Mouse (Mus musculus): ENCODE measurements around the gene Adora2a. TPM values are rescaled to one million over a fixed set of nuclear protein-coding genes. Genes with fewer than 3 reads are reported as not detected.

Adora2a gene
- polyA plus RNA-seq, 1 experiment from 2014 or later, result 2.6 TPM

DNA sequence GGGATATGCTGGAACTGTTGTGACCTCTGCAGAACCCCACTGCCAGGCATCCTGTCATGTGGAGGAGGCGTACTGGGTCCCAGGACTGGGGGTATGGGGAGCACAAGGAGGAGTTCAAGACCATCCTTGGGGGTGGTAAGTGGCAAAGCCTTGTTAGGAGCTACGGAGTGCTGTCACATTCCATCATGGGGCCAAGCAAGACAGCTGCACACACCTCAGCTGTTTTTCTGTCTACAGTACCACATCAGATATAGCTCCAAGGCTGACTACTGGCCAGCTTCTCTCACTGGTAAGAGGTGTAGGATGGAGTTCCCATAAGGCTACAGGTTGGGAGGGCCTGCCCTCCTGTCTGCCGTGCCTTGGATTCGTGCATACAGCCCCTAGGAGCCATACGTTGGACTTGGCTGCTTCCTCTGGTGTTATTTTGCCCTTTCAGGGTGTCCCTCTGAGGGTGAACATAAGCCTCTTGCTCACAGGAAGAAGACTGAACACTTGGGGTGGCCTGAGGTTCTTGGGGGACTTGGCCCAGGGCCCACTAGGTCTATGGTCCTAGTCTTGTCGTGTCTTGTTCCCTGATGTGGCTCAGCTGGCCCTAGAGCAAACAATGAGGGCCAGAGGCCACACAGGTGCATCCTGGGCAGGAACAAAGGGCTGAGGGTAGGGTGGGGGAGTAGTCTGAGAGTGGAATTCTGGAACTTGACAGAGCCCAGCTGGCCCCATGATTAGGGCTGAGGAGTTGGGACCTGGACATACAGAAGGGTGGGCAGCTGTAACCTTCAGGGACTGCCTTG lies 2.3 kb upstream of the Adora2a start:
- Histone ChIP-seq H3K9me3 (no peaks in the 10 kb centered on the region), H3K36me3 (peaks cover 41% of the 10 kb centered on the region), H3K4me3 (replicated peaks) (no peak overlapping the region), H3K27ac (no peak overlapping the region), H3K4me2 (replicated peaks) (no peak overlapping the region), H3K4me1 (replicated peaks) (peaks cover 11% of the 10 kb centered on the region; the same call in 1 of the 2 replicates), H3K9ac (replicated peaks) (no peak overlapping the region), H3K27me3 (peaks cover 37% of the 10 kb centered on the region)
- WGBS, result 77% methylated on average over 6 of the region's 6 CpGs
- ATAC-seq, result 0 out of 2 replicates have a peak, but pooled peaks have one; percentile 10

DNA sequence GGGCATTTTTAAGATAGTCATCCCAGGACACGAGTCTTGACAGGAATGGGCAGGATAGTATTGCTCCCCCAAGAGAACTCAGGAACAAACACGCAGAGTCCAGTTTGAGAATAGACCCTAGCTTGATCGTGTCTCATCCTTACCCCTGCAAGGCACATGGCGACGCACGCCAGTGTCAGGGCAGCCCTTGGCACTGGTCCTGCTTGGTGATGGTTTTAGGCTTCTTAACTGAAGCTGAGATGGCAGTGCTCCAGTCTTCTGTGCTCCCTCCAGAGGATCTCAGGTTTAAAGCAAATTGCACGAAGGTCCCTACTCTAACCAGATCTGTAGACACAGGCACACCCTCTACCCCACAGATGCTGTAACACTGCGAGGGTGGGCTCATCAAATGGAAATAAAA lies 921 bp upstream of the Adora2a start:
- no peak for ATAC-seq
- H3K4me3 ChIP-seq (replicated peaks), result no peak overlapping the region
- no peak overlapping the region for H3K9ac ChIP-seq (replicated peaks)
- 82% methylated on average over 8 of the region's 8 CpGs for WGBS
- H3K4me2 ChIP-seq (replicated peaks), result no peak overlapping the region
- peaks cover 42% of the 10 kb centered on the region for H3K27me3 ChIP-seq
- peaks cover 11% of the 10 kb centered on the region; the same call in 1 of the 2 replicates for H3K4me1 ChIP-seq (replicated peaks)
- no peak overlapping the region for H3K27ac ChIP-seq
- H3K9me3 ChIP-seq, result no peaks in the 10 kb centered on the region
- peaks cover 27% of the 10 kb centered on the region for H3K36me3 ChIP-seq

DNA sequence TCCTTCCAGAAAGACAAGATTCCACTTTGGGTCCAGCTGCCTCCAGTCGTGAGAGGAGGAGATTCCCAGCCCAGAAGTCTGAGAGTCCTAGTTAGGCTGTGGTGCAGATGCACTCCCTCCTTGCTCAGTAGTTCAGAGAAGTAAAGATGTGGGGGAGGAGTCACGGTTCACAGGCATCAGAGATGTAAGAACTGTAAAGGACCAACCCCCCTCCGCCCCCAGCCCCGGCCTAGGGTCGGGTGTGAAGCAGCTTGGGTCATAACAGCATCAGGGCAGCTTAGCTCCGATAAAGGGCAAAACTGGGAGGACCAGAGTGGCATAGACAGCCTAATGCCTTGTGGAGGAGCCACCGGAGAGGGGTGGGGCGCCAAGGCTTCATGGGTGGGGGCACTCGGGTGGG lies 205 bp upstream of the Adora2a start:
- Histone ChIP-seq H3K27ac (no peak overlapping the region), H3K36me3 (peaks cover 20% of the 10 kb centered on the region), H3K27me3 (peaks cover 42% of the 10 kb centered on the region), H3K4me1 (replicated peaks) (peaks cover 11% of the 10 kb centered on the region; the same call in 1 of the 2 replicates), H3K9me3 (no peaks in the 10 kb centered on the region), H3K9ac (replicated peaks) (peak overlapping the region; percentile 47), H3K4me3 (replicated peaks) (peak overlapping the region; percentile 36), H3K4me2 (replicated peaks) (peak overlapping the region; percentile 52)
- 9% methylated on average over 9 of the region's 9 CpGs for WGBS
- ATAC-seq, result peak; percentile 63

DNA sequence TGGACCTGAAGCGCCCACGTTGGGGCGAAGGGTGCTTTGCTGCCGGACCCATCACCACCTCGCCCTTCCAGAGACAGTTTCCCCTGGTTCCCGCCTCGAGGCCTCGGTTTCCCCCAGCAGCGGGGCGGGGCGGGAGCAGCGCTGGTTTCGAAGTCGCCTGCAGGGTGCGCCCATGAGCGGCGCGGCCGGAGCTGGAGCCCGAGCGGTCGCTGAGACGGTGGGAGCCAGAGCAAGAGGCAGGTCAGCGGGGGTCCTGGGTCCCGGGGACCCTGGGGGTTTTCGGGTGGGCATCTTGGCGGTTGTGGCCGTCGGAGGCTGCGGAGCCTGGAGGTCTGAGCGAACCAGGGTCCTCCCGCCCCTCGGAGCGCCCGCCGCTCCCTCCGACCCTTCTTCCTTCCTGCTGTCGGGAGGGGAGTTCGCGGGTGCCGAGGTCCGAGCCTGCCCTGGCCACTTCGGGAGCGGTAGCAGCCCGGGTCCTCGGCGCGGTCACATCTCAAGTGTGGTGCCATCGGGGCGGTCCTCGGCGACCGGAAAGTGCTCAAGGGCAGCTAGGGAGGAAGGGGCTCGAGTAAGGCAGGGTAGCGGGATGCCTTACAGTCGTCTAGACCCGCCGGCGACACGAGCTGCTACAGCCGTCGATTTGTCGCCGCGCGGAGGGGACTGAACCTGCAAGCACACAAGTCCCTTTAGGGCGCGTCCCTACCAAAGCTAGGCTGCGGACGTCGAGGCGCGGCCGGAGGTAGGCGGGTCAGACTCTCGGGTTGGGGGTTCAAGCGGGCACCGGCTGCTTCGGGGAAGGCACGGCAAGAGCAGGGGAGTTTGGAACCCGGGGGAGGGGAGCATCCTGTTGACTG lies 458 bp downstream of the Adora2a start:
- no peaks in the 10 kb centered on the region for H3K9me3 ChIP-seq
- peaks cover 14% of the 10 kb centered on the region for H3K36me3 ChIP-seq
- peak; percentile 71 for ATAC-seq
- peak overlapping the region; percentile 36 for H3K4me3 ChIP-seq (replicated peaks)
- peaks cover 42% of the 10 kb centered on the region for H3K27me3 ChIP-seq
- peak overlapping the region; percentile 52 for H3K4me2 ChIP-seq (replicated peaks)
- peaks cover 11% of the 10 kb centered on the region; the same call in 1 of the 2 replicates for H3K4me1 ChIP-seq (replicated peaks)
- WGBS, result under 1% methylated on average over 75 of the region's 81 CpGs
- H3K9ac ChIP-seq (replicated peaks), result peak overlapping the region; percentile 47
- no peak overlapping the region for H3K27ac ChIP-seq

GRCm38 (mm10) chr10:75318206-75318605 lies 1.5 kb downstream of the Adora2a start:
- Histone ChIP-seq H3K27me3 (peaks cover 42% of the 10 kb centered on the region), H3K9ac (replicated peaks) (no peak overlapping the region), H3K9me3 (no peaks in the 10 kb centered on the region), H3K4me1 (replicated peaks) (peaks cover 11% of the 10 kb centered on the region; the same call in 1 of the 2 replicates), H3K36me3 (0 out of 2 replicates have a peak, but pooled peaks cover 3% of the 10 kb centered on the region), H3K27ac (no peak overlapping the region), H3K4me2 (replicated peaks) (peak overlapping the region; percentile 52; the same call in 1 of the 2 replicates), H3K4me3 (replicated peaks) (no peak overlapping the region)
- ATAC-seq, result no peak
- 84% methylated on average over 6 of the region's 6 CpGs for WGBS

DNA sequence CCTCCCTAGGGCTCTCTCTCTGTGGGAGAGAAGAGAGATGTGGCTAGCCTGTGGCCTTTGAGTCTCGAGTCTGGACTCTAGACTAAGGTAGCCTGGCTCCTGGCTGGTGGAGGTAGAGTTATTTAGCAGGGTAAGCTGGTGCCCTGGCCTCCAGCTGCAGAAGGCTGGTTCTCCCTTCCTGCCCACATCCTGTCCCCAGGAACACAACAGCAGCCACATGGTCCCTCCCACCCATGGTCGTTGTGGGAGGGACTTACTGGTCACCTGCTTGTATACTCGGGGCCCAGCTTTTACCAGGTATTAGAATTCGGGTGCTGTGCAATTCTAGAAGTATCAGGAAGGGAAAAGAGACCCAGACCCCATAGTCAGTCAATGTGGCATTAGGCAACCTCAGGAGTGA lies 3.6 kb downstream of the Adora2a start:
- Histone ChIP-seq H3K27me3 (peaks cover 42% of the 10 kb centered on the region), H3K9me3 (no peaks in the 10 kb centered on the region), H3K4me1 (replicated peaks) (peaks cover 11% of the 10 kb centered on the region; the same call in 1 of the 2 replicates), H3K4me3 (replicated peaks) (no peak overlapping the region), H3K4me2 (replicated peaks) (no peak overlapping the region), H3K36me3 (no peaks in the 10 kb centered on the region), H3K9ac (replicated peaks) (no peak overlapping the region), H3K27ac (no peak overlapping the region)
- WGBS, result 70% methylated on average over 4 of the region's 4 CpGs
- no peak for ATAC-seq

DNA sequence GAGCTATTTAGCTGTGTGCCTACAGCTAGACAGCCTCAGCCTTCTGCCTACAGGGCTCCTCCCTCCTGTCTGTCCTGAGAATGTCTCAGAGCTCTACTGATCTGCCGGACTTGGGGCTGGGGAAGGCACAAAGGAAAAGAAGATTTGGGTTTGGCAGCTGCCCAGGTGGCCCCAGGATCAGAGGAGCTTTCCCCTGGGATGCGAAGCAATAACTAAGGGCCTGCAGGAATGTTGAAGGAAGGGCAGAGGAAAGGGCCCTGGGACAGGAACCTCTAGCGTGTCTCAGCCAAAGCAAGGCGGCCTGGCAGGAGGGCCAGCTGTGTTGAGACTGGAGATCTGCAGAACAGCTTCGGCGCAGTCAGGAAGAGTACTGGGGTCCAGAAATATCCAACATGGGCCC lies 6.3 kb downstream of the Adora2a start:
- no peaks in the 10 kb centered on the region for H3K36me3 ChIP-seq
- no peaks in the 10 kb centered on the region for H3K4me1 ChIP-seq (replicated peaks)
- H3K27ac ChIP-seq, result no peak overlapping the region
- ATAC-seq, result no peak; the same call in 1 of the 2 replicates
- H3K9me3 ChIP-seq, result no peaks in the 10 kb centered on the region
- no peak overlapping the region for H3K4me3 ChIP-seq (replicated peaks)
- WGBS, result 53% methylated on average over 6 of the region's 6 CpGs
- H3K4me2 ChIP-seq (replicated peaks), result no peak overlapping the region
- H3K9ac ChIP-seq (replicated peaks), result no peak overlapping the region
- H3K27me3 ChIP-seq, result peaks cover 19% of the 10 kb centered on the region

DNA sequence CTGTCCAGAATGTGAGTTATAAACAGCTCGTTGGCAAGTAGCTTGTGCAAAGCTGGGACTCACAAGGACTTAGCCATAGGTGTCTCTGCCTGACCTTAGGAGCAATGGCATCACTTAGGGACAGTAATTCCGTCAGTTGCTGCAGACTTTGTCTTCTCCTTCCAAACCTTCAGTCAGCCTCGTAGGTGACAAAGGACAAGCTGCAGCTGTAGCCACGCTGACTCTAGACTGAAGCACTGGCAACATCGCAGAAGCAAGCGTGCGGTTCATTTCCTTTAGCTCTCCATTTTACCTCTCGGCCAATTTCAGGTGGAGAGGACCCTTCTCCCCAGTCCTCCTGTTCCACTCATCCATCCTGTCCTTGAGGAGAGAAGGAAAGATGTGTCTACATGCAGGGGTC lies 7.3 kb downstream of the Adora2a start:
- 89% methylated on average over 8 of the region's 8 CpGs for WGBS

GRCm38 (mm10) chr10:75324391-75324790 lies 7.7 kb downstream of the Adora2a start:
- Histone ChIP-seq H3K9ac (replicated peaks) (no peak overlapping the region), H3K4me1 (replicated peaks) (no peaks in the 10 kb centered on the region), H3K4me3 (replicated peaks) (no peak overlapping the region), H3K9me3 (no peaks in the 10 kb centered on the region), H3K36me3 (no peaks in the 10 kb centered on the region), H3K27ac (no peak overlapping the region), H3K4me2 (replicated peaks) (no peak overlapping the region), H3K27me3 (peaks cover 4% of the 10 kb centered on the region; the same call in 1 of the 2 replicates)
- WGBS, result 77% methylated on average over 10 of the region's 10 CpGs
- ATAC-seq, result no peak

More for the DNA sequence above, 7.3 kb downstream of the Adora2a start:
- Histone ChIP-seq H3K4me3 (replicated peaks) (no peak overlapping the region), H3K9me3 (no peaks in the 10 kb centered on the region), H3K4me1 (replicated peaks) (no peaks in the 10 kb centered on the region), H3K27me3 (peaks cover 8% of the 10 kb centered on the region), H3K36me3 (no peaks in the 10 kb centered on the region), H3K9ac (replicated peaks) (no peak overlapping the region), H3K27ac (no peak overlapping the region), H3K4me2 (replicated peaks) (no peak overlapping the region)
- ATAC-seq, result no peak

GRCm38 (mm10) chr10:75325821-75326220 lies 9.1 kb downstream of the Adora2a start:
- 94% methylated on average over 23 of the region's 23 CpGs for WGBS
- no peaks in the 10 kb centered on the region for H3K4me1 ChIP-seq (replicated peaks)

DNA sequence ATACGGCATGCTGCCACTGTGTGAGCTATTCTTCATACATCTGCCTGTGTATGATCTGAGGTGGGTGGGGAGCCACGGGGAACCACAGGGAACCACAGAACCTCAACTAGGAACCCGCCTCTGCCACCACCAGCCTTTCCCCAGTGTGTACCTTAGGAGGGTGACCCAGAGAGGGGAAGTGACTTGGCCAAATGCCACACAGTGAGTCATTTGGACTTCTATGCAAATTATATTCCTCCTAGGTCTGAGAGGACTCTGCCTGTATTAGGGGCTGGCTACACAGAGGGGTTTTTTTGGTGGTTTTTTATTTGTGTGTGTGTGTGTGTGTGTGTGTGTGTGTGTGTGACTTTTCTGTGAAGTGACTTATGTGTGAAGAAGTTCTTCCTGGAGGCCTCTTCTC lies 9.9 kb downstream of the Adora2a start:
- H3K27ac ChIP-seq, result no peak overlapping the region
- H3K27me3 ChIP-seq, result no peaks in the 10 kb centered on the region
- H3K4me1 ChIP-seq (replicated peaks), result no peaks in the 10 kb centered on the region
- no peak overlapping the region for H3K9ac ChIP-seq (replicated peaks)
- H3K4me2 ChIP-seq (replicated peaks), result no peak overlapping the region
- H3K36me3 ChIP-seq, result no peaks in the 10 kb centered on the region
- ATAC-seq, result no peak
- WGBS, result 81% methylated on average over 3 of the region's 3 CpGs
- H3K4me3 ChIP-seq (replicated peaks), result no peak overlapping the region
- no peaks in the 10 kb centered on the region for H3K9me3 ChIP-seq

More at GRCm38 (mm10) chr10:75325821-75326220, 9.1 kb downstream of the Adora2a start:
- ATAC-seq, result no peak
- Histone ChIP-seq H3K36me3 (no peaks in the 10 kb centered on the region), H3K4me2 (replicated peaks) (no peak overlapping the region), H3K27me3 (no peaks in the 10 kb centered on the region), H3K27ac (no peak overlapping the region), H3K4me3 (replicated peaks) (no peak overlapping the region), H3K9me3 (no peaks in the 10 kb centered on the region), H3K9ac (replicated peaks) (no peak overlapping the region)

- H3K4me3 ChIP-seq (replicated peaks), result no peak overlapping the region
- no peak for ATAC-seq
- H3K36me3 ChIP-seq, result no peaks in the 10 kb centered on the region
- H3K4me2 ChIP-seq (replicated peaks), result no peak overlapping the region
- no peaks in the 10 kb centered on the region for H3K4me1 ChIP-seq (replicated peaks)
- no peaks in the 10 kb centered on the region for H3K9me3 ChIP-seq
- H3K27me3 ChIP-seq, result no peaks in the 10 kb centered on the region
- no peak overlapping the region for H3K9ac ChIP-seq (replicated peaks)
- H3K27ac ChIP-seq, result no peak overlapping the region
- WGBS, result 80% methylated on average over 11 of the region's 11 CpGs
Measured at GRCm38 (mm10) chr10:75327081-75327480, 10.4 kb downstream of the Adora2a start.

Measured in midbrain, embryonic 13.5 days (tissue).